ENCODE assay signal across 8 mouse cellular contexts in genomic region chr13:98354871-98355558, GRCm38 (mm10). TPM values are rescaled to one million over a fixed set of nuclear protein-coding genes. Genes with fewer than 3 reads are reported as not detected.
DNase-seq lines count a peak whose midpoint lies in the region; ATAC-seq and TF ChIP-seq lines count a peak whose summit lies in the region.

No protein-coding gene starts in this region.

- ATAC-seq in lung, embryonic 14.5 days (ENCODE audit: insufficient read depth) = peak; percentile 43
- ATAC-seq in forebrain, embryonic 16.5 days = peak; percentile 75
- peak; percentile 43 for ATAC-seq in kidney, embryonic 15.5 days (replicated peaks; ENCODE audit: low FRiP score)

- no peak overlapping the region for H3K27ac ChIP-seq in lung, embryonic 14.5 days (ENCODE audit: low read depth)
- H3K27ac ChIP-seq in forebrain, embryonic 16.5 days (ENCODE audit: low read length) = no peak overlapping the region
- H3K27ac ChIP-seq in kidney, embryonic 15.5 days = peak overlapping the region; percentile 91
- H3K27ac ChIP-seq in thymus, adult 2 months (ENCODE audit: control insufficient read depth, insufficient read depth, low read length) = no peak overlapping the region

- peaks cover 94% of the 10 kb centered on the region for H3K27me3 ChIP-seq in lung, embryonic 14.5 days (ENCODE audit: insufficient read depth, low read length)
- peaks cover 75% of the 10 kb centered on the region for H3K27me3 ChIP-seq in forebrain, embryonic 16.5 days (replicated peaks; ENCODE audit: control insufficient read depth, insufficient read depth, low read length)
- peaks cover 90% of the 10 kb centered on the region for H3K27me3 ChIP-seq in kidney, embryonic 15.5 days
- peaks cover 32% of the 10 kb centered on the region for H3K27me3 ChIP-seq in thymus, adult 2 months (ENCODE audit: control insufficient read depth, insufficient read depth, low read length)

- TF ChIP-seq POLR2A in thymus, adult 2 months (IDR thresholded peaks at IDR 0.05; ENCODE audit: control insufficient read depth, extremely low read depth, insufficient read depth, low read length, poor library complexity) = no peak

- H3K9ac ChIP-seq in lung, embryonic 14.5 days = peak overlapping the region; percentile 36; the same call in 1 of the 2 replicates
- peak overlapping the region; percentile 29; the same call in 1 of the 2 replicates for H3K9ac ChIP-seq in forebrain, embryonic 16.5 days (replicated peaks; ENCODE audit: low read depth, low read length)
- peak overlapping the region; percentile 67 for H3K9ac ChIP-seq in kidney, embryonic 15.5 days

- TF ChIP-seq CTCF in lung, embryonic 14.5 days (IDR thresholded peaks at IDR 0.05; ENCODE audit: low read depth) = no peak
- TF ChIP-seq CTCF in thymus, adult 2 months (IDR thresholded peaks at IDR 0.05; ENCODE audit: borderline replicate concordance, control insufficient read depth, extremely low read depth, insufficient read depth, low read length, poor library complexity) = no peak

- WGBS in lung, embryonic 14.5 days = under 1% methylated on average over 102 of the region's 102 CpGs
- under 1% methylated on average over 72 of the region's 102 CpGs for WGBS in forebrain, embryonic 16.5 days
- under 1% methylated on average over 95 of the region's 102 CpGs for WGBS in kidney, embryonic 15.5 days
- WGBS in thymus, adult 2 months = 3% methylated on average over 98 of the region's 102 CpGs

- H3K36me3 ChIP-seq in lung, embryonic 14.5 days (ENCODE audit: insufficient read depth) = no peaks in the 10 kb centered on the region
- H3K36me3 ChIP-seq in forebrain, embryonic 16.5 days (ENCODE audit: control insufficient read depth, insufficient read depth) = no peaks in the 10 kb centered on the region
- no peaks in the 10 kb centered on the region for H3K36me3 ChIP-seq in kidney, embryonic 15.5 days
- no peaks in the 10 kb centered on the region for H3K36me3 ChIP-seq in thymus, adult 2 months (ENCODE audit: control insufficient read depth, insufficient read depth, low read length)

- DNase-seq in lung, embryonic 14.5 days = peak; percentile 42
- no peak for DNase-seq in lung, postnatal 36 days
- DNase-seq in adrenal gland, adult 2 months = peak; percentile 47
- DNase-seq in mesoderm, embryonic 11.5 days (ENCODE audit: low read depth, low spot score) = peak; percentile 65
- DNase-seq in thymus, adult 2 months = peak; percentile 3
- no peak for DNase-seq in cerebellum, adult 9-11 months

- H3K4me2 ChIP-seq in lung, embryonic 14.5 days = peak overlapping the region; percentile 84
- peak overlapping the region; percentile 62 for H3K4me2 ChIP-seq in forebrain, embryonic 16.5 days (ENCODE audit: low read length)
- H3K4me2 ChIP-seq in kidney, embryonic 15.5 days = peak overlapping the region; percentile 87

- no peaks in the 10 kb centered on the region for H3K9me3 ChIP-seq in lung, embryonic 14.5 days (ENCODE audit: low read depth, low read length)
- no peaks in the 10 kb centered on the region for H3K9me3 ChIP-seq in forebrain, embryonic 16.5 days (ENCODE audit: control insufficient read depth, low read length)
- no peaks in the 10 kb centered on the region for H3K9me3 ChIP-seq in kidney, embryonic 15.5 days (replicated peaks)

- H3K4me1 ChIP-seq in lung, embryonic 14.5 days (ENCODE audit: insufficient read depth) = peaks cover 3% of the 10 kb centered on the region; the same call in 1 of the 2 replicates
- peaks cover 21% of the 10 kb centered on the region for H3K4me1 ChIP-seq in forebrain, embryonic 16.5 days (replicated peaks; ENCODE audit: control insufficient read depth, insufficient read depth, low read length)
- H3K4me1 ChIP-seq in kidney, embryonic 15.5 days = peaks cover 49% of the 10 kb centered on the region
- H3K4me1 ChIP-seq in thymus, adult 2 months (replicated peaks; ENCODE audit: control insufficient read depth, insufficient read depth, low read length) = peaks cover 11% of the 10 kb centered on the region

- peak overlapping the region; percentile 46 for H3K4me3 ChIP-seq in lung, embryonic 14.5 days (ENCODE audit: low read depth, low read length)
- H3K4me3 ChIP-seq in forebrain, embryonic 16.5 days (replicated peaks; ENCODE audit: low read length) = peak overlapping the region; percentile 40
- H3K4me3 ChIP-seq in kidney, embryonic 15.5 days (replicated peaks) = peak overlapping the region; percentile 62
- peak overlapping the region; percentile 3; the same call in 1 of the 2 replicates for H3K4me3 ChIP-seq in thymus, adult 2 months (ENCODE audit: control insufficient read depth, insufficient read depth, low read length)

RNA-seq across cellular contexts. Expression of gene Foxd1, which starts 1.0 kb away (rescaled TPM):
- not detected in 2 replicates for polyA plus RNA-seq in lung, embryonic 14.5 days (2014; fragmentation: Nextera tagmentation; extraction: Ambion mirVana)
- total RNA-seq in adrenal gland, adult 2 months (2021) = 1 to 10 TPM in 1 of 2 experiments, under 1 TPM in 1; 0.26 to 1.4 TPM
- polyA plus RNA-seq in adrenal gland, adult 2 months (2012; rRNA removed) = 1.6 and 2.5 TPM in 2 replicates
- polyA plus RNA-seq in forebrain, embryonic 16.5 days (2015; fragmentation: Nextera tagmentation; extraction: Ambion mirVana) = 0.46 and 0.50 TPM in 2 replicates
- polyA plus RNA-seq in kidney, embryonic 15.5 days (2015; fragmentation: Nextera tagmentation; extraction: Ambion mirVana) = 4.7 and 5.0 TPM in 2 replicates
- polyA plus RNA-seq in thymus, adult 2 months (2012; rRNA removed) = 0.03 TPM in 2 replicates

RNA-seq across cellular contexts. Expression of gene Btf3, which starts 38.2 kb away (rescaled TPM):
- 746 and 761 TPM in 2 replicates for polyA plus RNA-seq in lung, embryonic 14.5 days (2014; fragmentation: Nextera tagmentation; extraction: Ambion mirVana)
- total RNA-seq in adrenal gland, adult 2 months (2021) = 100 to 1,000 TPM; 331 to 381 TPM
- 20.2 and 21.6 TPM in 2 replicates for polyA plus RNA-seq in adrenal gland, adult 2 months (2012; rRNA removed)
- 536 and 561 TPM in 2 replicates for polyA plus RNA-seq in forebrain, embryonic 16.5 days (2015; fragmentation: Nextera tagmentation; extraction: Ambion mirVana)
- 689 and 781 TPM in 2 replicates for polyA plus RNA-seq in kidney, embryonic 15.5 days (2015; fragmentation: Nextera tagmentation; extraction: Ambion mirVana)
- 200 and 204 TPM in 2 replicates for polyA plus RNA-seq in thymus, adult 2 months (2012; rRNA removed)

Comparison
In these comparisons a context has a peak if more than half of its experiments do, and no peak if none do; other contexts are left out.
1. DNase-seq: peak in lung, embryonic 14.5 days (single experiment), adrenal gland, adult 2 months (single experiment), mesoderm, embryonic 11.5 days (single experiment) and thymus, adult 2 months (single experiment); none in lung, postnatal 36 days (single experiment) and cerebellum, adult 9-11 months (single experiment).
2. H3K4me3 ChIP-seq: peak in every context shown above with its lines; median percentile 62 in kidney, embryonic 15.5 days; 46 in lung, embryonic 14.5 days; 40 in forebrain, embryonic 16.5 days; 3 in thymus, adult 2 months.
3. Peak in every context shown above with its lines, with median percentiles within 50 percentile points of each other: ATAC-seq, H3K4me2 ChIP-seq and H3K9ac ChIP-seq.